Mouse (Mus musculus) stomach, embryonic 15.5 days (tissue): Measurements from ENCODE around the gene Depdc1b. TPM values are rescaled to one million over a fixed set of nuclear protein-coding genes. Genes with fewer than 3 reads are reported as not detected.

Source experiments
- ATAC-seq: fragments of 200-750 bp; cut with Nextera tagmentation; 2 replicates; pipeline ENCODE4 v1.8.0; 2017; ENCODE audit warnings: low read depth, moderate number of reproducible peaks, moderate TSS enrichment; ENCODE audit not compliant: insufficient read depth, low FRiP score
- H3K27ac ChIP-seq: fragments of 300-500 bp; sonication (generic); 2 replicates; pipeline ENCODE4 v1.5.1; 2015; ENCODE audit warnings: mild to moderate bottlenecking, inconsistent platforms
- H3K27me3 ChIP-seq: fragments of 300-500 bp; sonication (generic); replicated peaks from 2 replicates; pipeline ENCODE4 v1.6.1; 2015; ENCODE audit warnings: inconsistent platforms
- H3K36me3 ChIP-seq: fragments of 300-500 bp; sonication (generic); 2 replicates; pipeline ENCODE4 v1.6.1; 2015; ENCODE audit warnings: inconsistent platforms
- H3K4me1 ChIP-seq: fragments of 300-500 bp; sonication (generic); 2 replicates; pipeline ENCODE4 v1.6.1; 2015; ENCODE audit warnings: inconsistent platforms
- H3K4me2 ChIP-seq: fragments of 300-500 bp; sonication (generic); 2 replicates; pipeline ENCODE4 v1.6.1; 2015; ENCODE audit warnings: mild to moderate bottlenecking, inconsistent platforms
- H3K4me3 ChIP-seq: fragments of 300-500 bp; sonication (generic); replicated peaks from 2 replicates; pipeline ENCODE4 v1.5.1; 2015; ENCODE audit warnings: inconsistent platforms
- H3K9ac ChIP-seq: fragments of 300-500 bp; sonication (generic); 2 replicates; pipeline ENCODE4 v1.6.1; 2015; ENCODE audit warnings: inconsistent platforms
- H3K9me3 ChIP-seq: fragments of 300-500 bp; sonication (generic); 2 replicates; pipeline ENCODE4 v1.6.1; 2016; ENCODE audit warnings: inconsistent platforms
- WGBS: fragments of 180-500 bp; shearing (Covaris S2); methylation state at CpG from one replicate; pipeline ENCODE4 v1.1.7; 2015; 5-methylcytosine and 5-hydroxymethylcytosine counted together
- polyA plus RNA-seq: library from polyadenylated mRNA; unstranded; fragments of >200 nt; fragmentation: Nextera tagmentation; extraction: Ambion mirVana; gene quantifications from 2 replicates; pipeline ENCODE4 v1.2.1, GENCODE M21; 2015

Gene Depdc1b
- polyA plus RNA-seq: 6.9 and 7.6 TPM in 2 replicates

DNA sequence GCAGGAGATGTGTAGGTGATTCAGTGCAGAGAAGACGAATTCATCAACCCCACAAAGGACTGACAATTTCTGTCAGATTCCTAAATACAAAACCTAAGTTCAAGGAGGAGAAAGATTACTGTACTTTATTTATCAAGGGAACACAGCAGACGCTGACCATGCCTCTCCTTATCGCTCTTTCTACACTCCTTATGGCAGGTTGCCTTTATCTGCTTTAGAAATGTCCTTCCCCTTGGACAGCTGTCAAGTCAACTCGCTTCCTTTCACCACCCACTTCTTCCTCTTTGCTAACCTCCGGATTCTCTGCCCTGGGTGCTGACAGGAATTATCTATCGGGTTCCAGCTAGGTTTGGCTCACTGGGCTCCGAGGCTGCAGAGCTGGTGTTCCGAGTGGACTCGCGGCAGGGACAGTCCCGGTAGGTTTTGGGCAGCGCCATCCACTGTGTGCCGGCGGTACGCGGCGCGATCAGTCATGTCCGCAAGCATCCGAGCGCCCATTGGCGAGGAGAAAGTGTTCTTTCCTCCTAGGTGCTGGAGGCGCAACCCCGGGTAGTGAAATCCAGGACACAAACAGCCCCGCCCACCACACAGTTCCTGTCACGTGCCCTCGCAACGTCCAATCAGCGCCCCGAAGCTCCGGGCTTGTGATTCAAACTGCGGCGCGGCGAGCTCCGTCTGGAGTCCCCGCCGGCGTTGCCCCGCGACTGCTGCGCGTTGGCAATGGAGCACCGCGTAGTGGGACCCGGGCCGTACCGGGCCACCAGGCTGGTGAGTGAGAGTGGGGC lies at the start of gene Depdc1b:
TSS of gene Depdc1b (plus strand) at position 631 of the 785 bp plus-strand sequence.
- peak; percentile 98 for ATAC-seq
- peak within 1 kb of the TSS; percentile 68 for H3K4me3 ChIP-seq
- H3K9me3 ChIP-seq: no peaks in the 10 kb centered on the region
- WGBS: under 1% methylated on average over 48 of the region's 48 CpGs
- H3K36me3 ChIP-seq: no peaks in the 10 kb centered on the region
- peaks cover 7% of the 10 kb centered on the region for H3K4me1 ChIP-seq
- peak within 1 kb of the TSS; percentile 95 for H3K4me2 ChIP-seq
- H3K27me3 ChIP-seq: no peaks in the 10 kb centered on the region
- H3K27ac ChIP-seq: peak within 1 kb of the TSS; percentile 81
- H3K9ac ChIP-seq: peak within 1 kb of the TSS; percentile 54

DNA sequence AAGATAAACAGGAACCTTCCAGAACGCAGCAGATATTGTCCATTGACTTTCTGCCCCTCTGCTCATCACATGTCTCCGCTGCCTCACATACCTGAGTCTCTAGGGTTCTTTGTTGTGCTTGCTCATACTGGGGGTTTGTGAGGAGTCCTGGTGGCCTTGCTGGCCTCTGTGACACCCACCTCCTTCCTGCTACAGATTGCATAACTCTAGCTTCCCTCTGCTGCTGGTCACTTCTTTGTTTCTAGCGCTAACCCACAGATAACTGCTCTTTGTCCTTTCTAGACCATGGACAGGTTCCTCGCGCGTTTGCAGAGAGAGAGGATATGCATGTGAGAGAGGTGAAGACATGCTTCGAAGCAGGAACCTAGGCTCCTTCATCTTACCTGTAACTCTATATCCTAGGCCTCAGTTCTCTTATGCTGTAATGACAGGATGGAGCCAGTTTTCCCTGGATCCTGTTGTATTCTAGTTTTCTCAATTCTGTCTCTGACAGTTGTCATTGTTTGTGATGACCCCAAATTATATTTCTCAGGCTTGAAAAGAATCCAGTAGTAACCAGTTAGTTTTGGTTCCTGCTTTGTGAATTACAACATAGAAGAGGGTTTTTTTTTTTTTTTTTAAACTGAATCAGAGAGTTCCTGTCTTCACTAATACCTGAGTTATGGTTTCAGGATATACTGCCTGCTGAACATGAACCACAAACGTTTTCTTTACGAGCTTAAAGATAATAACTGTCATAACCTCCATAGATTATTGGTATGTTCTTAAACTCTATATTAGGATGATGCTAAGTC lies 48.1 kb upstream of the Depdc1b start:
- Histone ChIP-seq H3K27ac (no peak overlapping the region), H3K4me3 (no peak overlapping the region), H3K4me2 (no peak overlapping the region), H3K36me3 (no peaks in the 10 kb centered on the region), H3K4me1 (no peaks in the 10 kb centered on the region), H3K27me3 (no peaks in the 10 kb centered on the region), H3K9me3 (no peaks in the 10 kb centered on the region), H3K9ac (no peak overlapping the region)
- ATAC-seq: no peak
- 51% methylated on average over 9 of the region's 9 CpGs for WGBS

DNA sequence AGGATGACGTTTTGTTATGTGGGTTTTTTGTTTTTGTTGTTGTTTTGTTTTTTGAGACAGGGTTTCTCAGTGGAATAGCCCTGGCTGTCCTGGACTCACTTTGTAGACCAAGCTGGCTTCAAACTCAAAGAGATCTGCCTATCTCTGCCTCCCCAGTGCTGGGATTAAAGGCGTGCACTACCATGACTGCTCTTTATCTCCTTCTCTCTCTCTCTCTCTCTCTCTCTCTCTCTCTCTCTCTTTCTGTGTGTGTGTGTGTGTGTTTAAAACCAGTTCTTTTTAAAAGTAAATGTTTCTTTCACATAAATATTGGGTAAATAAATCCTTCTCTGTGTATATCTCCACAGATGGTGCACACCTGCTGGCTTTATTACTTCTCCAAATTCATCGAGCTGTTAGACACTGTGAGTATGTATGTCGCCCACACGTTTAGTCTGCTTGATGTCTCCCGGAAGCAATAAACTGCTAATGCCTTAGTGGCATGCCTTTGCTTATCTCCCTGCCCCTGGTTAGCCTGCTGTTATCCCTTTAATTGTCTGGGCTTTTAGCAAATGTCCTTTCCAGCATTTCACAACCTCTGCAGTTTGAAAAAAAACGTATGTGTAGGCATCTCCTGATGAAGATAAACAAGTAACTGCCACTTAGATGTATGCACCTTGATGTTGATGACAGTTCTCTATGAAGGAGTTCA lies 44.5 kb upstream of the Depdc1b start:
- Histone ChIP-seq H3K9me3 (no peaks in the 10 kb centered on the region), H3K27ac (no peak overlapping the region), H3K36me3 (no peaks in the 10 kb centered on the region), H3K4me3 (no peak overlapping the region), H3K27me3 (no peaks in the 10 kb centered on the region), H3K4me2 (no peak overlapping the region), H3K4me1 (no peaks in the 10 kb centered on the region), H3K9ac (no peak overlapping the region)
- ATAC-seq: no peak
- WGBS: 44% methylated on average over 7 of the region's 7 CpGs

DNA sequence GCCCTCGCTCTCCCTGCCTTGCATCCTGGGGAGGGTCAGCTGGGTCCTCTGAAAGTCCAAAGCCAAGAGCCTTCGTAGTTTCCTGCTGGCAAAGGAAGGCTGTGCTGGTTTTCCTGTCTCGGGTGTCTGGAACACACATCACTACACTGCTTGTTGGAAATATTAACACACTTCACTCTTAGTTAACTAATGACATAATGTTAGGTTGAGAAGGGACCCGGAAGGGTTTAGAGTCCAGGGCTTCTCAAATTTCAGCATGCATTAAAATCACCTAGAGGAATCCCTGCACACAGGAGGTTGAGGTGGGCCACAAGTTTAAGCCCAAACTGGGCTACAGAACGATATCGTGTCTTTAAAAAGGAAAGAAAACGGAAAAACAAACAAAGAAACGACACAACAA lies 43.8 kb upstream of the Depdc1b start:
- H3K27me3 ChIP-seq: no peaks in the 10 kb centered on the region
- no peak overlapping the region for H3K27ac ChIP-seq
- no peak overlapping the region for H3K9ac ChIP-seq
- no peak for ATAC-seq
- H3K9me3 ChIP-seq: no peaks in the 10 kb centered on the region
- no peak overlapping the region for H3K4me3 ChIP-seq
- no peaks in the 10 kb centered on the region for H3K36me3 ChIP-seq
- no peaks in the 10 kb centered on the region for H3K4me1 ChIP-seq
- WGBS: 61% methylated on average over 8 of the region's 8 CpGs
- no peak overlapping the region for H3K4me2 ChIP-seq

DNA sequence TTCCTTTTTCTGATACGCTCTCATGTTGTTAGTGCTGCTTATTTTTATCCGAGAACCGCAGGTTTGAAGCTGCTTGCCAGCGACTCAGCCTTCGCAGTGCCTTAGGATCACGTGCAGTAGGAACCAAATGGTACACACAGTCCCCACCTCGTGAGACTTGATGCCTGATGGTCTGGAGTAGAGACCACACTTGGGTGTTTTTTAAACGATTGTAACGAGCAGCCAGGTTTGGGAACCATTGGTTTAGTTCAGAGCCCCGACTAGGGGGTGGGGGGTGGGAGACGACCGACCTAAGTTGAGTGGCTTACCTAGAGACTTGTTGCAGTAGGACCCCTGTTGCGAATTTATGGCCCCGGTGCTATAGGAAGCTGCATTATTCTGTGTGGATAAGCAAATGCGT lies 43.1 kb upstream of the Depdc1b start:
- Histone ChIP-seq H3K4me3 (no peak overlapping the region), H3K9ac (no peak overlapping the region), H3K9me3 (no peaks in the 10 kb centered on the region), H3K27me3 (no peaks in the 10 kb centered on the region), H3K27ac (no peak overlapping the region), H3K4me2 (no peak overlapping the region), H3K4me1 (no peaks in the 10 kb centered on the region), H3K36me3 (no peaks in the 10 kb centered on the region)
- ATAC-seq: no peak
- 62% methylated on average over 15 of the region's 15 CpGs for whole genome bisulfite sequencing

DNA sequence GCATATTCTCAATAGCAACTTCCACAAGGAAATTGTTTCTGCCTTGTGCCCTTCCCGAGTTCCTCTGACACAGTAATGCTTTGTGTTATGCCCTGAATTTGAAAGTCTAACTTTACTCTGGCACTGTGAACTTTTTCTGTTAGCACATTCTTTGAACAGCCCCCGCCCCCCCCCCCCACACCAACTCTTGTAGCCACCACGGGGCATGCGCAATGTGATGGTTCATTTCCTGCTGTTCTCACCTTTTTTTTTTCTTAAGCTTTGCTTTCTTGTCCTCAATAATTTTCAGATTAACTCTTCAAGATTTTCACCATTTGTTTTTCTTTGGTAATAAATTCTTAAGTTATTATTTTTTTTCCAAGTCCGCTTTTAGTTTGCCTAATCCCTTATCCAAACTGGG lies 42.7 kb upstream of the Depdc1b start:
- no peaks in the 10 kb centered on the region for H3K4me1 ChIP-seq
- no peaks in the 10 kb centered on the region for H3K36me3 ChIP-seq
- no peak overlapping the region for H3K9ac ChIP-seq
- no peaks in the 10 kb centered on the region for H3K27me3 ChIP-seq
- WGBS: 50% methylated on average over 5 of the region's 5 CpGs
- no peak overlapping the region for H3K27ac ChIP-seq
- no peak for ATAC-seq
- no peak overlapping the region for H3K4me2 ChIP-seq
- H3K4me3 ChIP-seq: no peak overlapping the region
- H3K9me3 ChIP-seq: no peaks in the 10 kb centered on the region

DNA sequence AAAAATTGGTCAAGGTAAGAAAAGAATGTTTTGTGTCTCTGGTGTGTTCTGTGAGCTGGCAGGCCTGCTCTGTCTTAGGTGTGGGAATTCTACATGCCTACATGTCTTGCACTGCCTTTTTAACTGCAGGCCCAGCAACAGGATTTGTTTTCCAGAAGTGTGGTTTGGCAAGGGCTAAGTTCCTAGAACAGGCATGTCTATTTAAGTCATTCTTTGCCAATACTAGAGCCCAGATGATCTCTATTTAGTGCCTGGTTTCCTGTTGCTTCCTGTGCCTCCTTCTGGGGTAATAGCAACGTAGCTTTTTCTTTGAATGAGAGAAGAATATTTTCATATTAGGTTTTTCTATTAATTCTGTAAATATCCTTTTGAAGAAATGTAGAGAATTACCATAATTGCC lies 39.6 kb upstream of the Depdc1b start:
- H3K27ac ChIP-seq: no peak overlapping the region
- H3K4me3 ChIP-seq: no peak overlapping the region
- H3K4me1 ChIP-seq: no peaks in the 10 kb centered on the region
- no peak overlapping the region for H3K4me2 ChIP-seq
- no peak for ATAC-seq
- H3K27me3 ChIP-seq: no peaks in the 10 kb centered on the region
- H3K36me3 ChIP-seq: no peaks in the 10 kb centered on the region
- H3K9me3 ChIP-seq: no peaks in the 10 kb centered on the region
- WGBS: 53% methylated on average over 1 of the region's 1 CpGs
- H3K9ac ChIP-seq: no peak overlapping the region

DNA sequence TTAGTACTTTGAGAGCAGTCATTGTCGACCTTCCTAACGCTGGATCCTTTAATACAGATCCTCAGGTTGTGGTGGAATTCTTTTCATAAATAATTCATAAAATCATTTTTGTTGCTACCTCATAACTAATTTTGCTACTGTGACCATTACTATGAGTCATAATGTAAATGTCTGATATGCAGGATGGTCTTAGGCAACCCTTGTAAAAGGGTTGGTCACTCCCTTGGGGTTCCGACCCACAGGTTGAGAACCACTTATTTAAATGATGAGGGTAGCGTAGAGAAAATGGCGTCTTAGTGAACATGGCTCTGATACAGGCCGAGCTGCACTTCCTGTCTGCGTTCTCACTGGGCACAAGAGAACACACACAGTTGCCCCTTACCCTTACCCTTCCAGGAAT lies 38.8 kb upstream of the Depdc1b start:
- Histone ChIP-seq H3K36me3 (no peaks in the 10 kb centered on the region), H3K9ac (no peak overlapping the region), H3K4me3 (no peak overlapping the region), H3K9me3 (no peaks in the 10 kb centered on the region), H3K4me1 (no peaks in the 10 kb centered on the region), H3K27me3 (no peaks in the 10 kb centered on the region), H3K4me2 (no peak overlapping the region), H3K27ac (no peak overlapping the region)
- 86% methylated on average over 7 of the region's 7 CpGs for WGBS
- no peak for ATAC-seq

DNA sequence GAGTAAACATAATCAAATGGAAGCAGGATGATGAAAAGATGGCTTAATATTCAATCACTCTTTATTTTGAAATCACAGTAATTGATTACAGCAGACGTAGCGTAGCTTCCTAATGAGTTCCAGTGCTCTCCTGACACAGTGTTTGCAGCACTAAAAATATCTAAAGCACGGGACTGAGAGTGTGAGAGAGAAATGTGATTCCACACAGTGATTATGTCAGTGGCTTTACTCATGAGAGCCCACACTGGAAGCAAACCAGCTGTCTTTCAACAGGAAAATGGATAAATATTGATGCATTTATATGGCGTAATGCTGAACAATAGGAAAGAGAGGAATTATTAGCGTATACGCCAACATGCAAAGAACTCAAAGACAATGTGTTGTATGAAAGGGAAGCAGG lies 37.5 kb upstream of the Depdc1b start:
- Histone ChIP-seq H3K4me2 (no peak overlapping the region), H3K27ac (no peak overlapping the region; the same call in 1 of the 2 replicates), H3K36me3 (no peaks in the 10 kb centered on the region), H3K4me3 (no peak overlapping the region), H3K9ac (no peak overlapping the region), H3K9me3 (no peaks in the 10 kb centered on the region), H3K27me3 (no peaks in the 10 kb centered on the region), H3K4me1 (no peaks in the 10 kb centered on the region)
- 48% methylated on average over 6 of the region's 6 CpGs for WGBS
- no peak for ATAC-seq

DNA sequence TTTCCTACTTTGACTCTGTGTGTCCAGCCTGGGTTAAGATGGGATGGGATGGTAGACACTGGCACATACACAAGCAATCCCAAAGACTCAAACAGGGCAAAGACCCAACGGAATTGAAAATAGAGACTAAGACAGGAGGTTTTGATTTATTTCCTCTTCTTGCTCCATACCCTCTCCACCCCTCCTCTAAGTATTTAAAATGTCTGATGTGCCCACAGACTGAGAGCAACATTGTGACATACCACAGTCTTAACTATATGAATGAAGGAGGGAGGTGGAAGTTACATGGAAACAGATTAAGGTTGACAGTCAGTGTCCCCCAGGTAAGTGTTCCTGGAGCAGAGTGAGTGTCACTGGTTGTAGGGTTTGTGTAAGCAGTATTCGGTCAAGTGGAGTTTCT lies 31.8 kb upstream of the Depdc1b start:
- ATAC-seq: no peak
- no peak overlapping the region for H3K9ac ChIP-seq
- no peaks in the 10 kb centered on the region for H3K4me1 ChIP-seq
- H3K36me3 ChIP-seq: no peaks in the 10 kb centered on the region
- H3K4me3 ChIP-seq: no peak overlapping the region
- WGBS: 81% methylated on average over 2 of the region's 2 CpGs
- no peak overlapping the region for H3K27ac ChIP-seq
- no peaks in the 10 kb centered on the region for H3K27me3 ChIP-seq
- no peaks in the 10 kb centered on the region for H3K9me3 ChIP-seq
- H3K4me2 ChIP-seq: no peak overlapping the region

DNA sequence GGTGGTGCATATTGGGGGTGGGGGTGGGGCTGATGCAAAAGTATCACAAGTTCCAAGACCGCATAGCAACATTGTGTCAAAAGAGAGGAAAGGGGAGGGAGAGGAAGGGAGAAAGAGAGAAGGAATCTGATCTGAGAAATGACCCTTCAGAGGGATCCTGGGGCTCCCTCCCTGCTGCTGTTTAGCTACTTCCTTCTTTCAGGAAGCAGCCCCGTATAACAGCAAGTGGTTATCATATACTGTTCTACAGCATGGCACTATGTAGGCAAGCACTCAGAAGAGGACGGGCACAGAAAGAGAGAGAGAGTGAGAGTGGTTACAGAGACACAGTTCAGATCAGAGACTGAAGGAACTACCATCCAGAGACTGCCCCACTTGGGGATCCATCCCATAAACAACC lies 28.2 kb upstream of the Depdc1b start:
- no peaks in the 10 kb centered on the region for H3K4me1 ChIP-seq

DNA sequence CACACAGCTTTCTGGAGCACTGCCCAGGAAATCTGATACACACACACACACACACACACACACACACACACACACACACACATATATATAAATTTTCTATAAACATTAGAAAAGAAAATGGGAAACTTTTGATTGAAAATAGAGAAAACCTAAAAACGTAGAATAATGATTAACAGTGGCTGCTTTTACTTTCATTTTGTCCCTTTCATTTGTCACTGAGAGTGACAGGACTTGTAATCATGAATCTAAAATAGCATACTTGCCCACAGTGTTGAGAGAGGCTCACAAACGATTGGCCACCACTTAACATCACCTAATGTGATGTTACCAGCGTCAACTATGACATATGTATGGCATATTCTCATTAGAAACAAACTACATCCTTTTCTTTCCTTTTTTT lies 26.7 kb upstream of the Depdc1b start:
- ATAC-seq: no peak
- WGBS: 57% methylated on average over 3 of the region's 3 CpGs
- Histone ChIP-seq H3K27me3 (no peaks in the 10 kb centered on the region), H3K9ac (no peak overlapping the region), H3K36me3 (no peaks in the 10 kb centered on the region), H3K4me3 (no peak overlapping the region), H3K27ac (no peak overlapping the region), H3K4me1 (no peaks in the 10 kb centered on the region), H3K4me2 (no peak overlapping the region), H3K9me3 (no peaks in the 10 kb centered on the region)

More for the DNA sequence above, 28.2 kb upstream of the Depdc1b start:
- Histone ChIP-seq H3K4me3 (no peak overlapping the region), H3K36me3 (no peaks in the 10 kb centered on the region), H3K9ac (no peak overlapping the region), H3K4me2 (no peak overlapping the region), H3K27ac (no peak overlapping the region), H3K27me3 (no peaks in the 10 kb centered on the region), H3K9me3 (no peaks in the 10 kb centered on the region)
- no peak for ATAC-seq
- WGBS: 54% methylated on average over 3 of the region's 3 CpGs
